Mouse (Mus musculus): Measurements from ENCODE around the gene Cenpp.

Gene Cenpp

GRCm38 (mm10) chr13:49460276-49460675 lies 192.3 kb downstream of the Cenpp start:
- peak; percentile 23 to 53 for DNase-seq

- DNase-seq = peak; percentile 76 to 83
These were observed 203.3 kb downstream of the Cenpp start for GRCm38 (mm10) chr13:49449318-49449749.

GRCm38 (mm10) chr13:49444451-49444850 lies 208.1 kb downstream of the Cenpp start:
- no peak for DNase-seq

GRCm38 (mm10) chr13:49436170-49436569 lies 216.4 kb downstream of the Cenpp start:
- DNase-seq = no peak

- no peak for DNase-seq
These were observed 216.8 kb downstream of the Cenpp start for GRCm38 (mm10) chr13:49435745-49436144.

GRCm38 (mm10) chr13:49433268-49434029 lies 219.1 kb downstream of the Cenpp start:
- DNase-seq = no peak

- peak in 1 of 2 experiments; percentile 23 for DNase-seq
These were observed 222.1 kb downstream of the Cenpp start for GRCm38 (mm10) chr13:49430529-49430928.

- DNase-seq = peak; percentile 17 to 39
These were observed 224.4 kb downstream of the Cenpp start for GRCm38 (mm10) chr13:49428042-49428675.

- no peak for DNase-seq
These were observed 225.8 kb downstream of the Cenpp start for GRCm38 (mm10) chr13:49426736-49427135.

GRCm38 (mm10) chr13:49421959-49422358 lies 230.6 kb downstream of the Cenpp start:
- DNase-seq = no peak

- DNase-seq = no peak
These were observed 231.0 kb downstream of the Cenpp start for GRCm38 (mm10) chr13:49421606-49421917.

GRCm38 (mm10) chr13:49420754-49421605 lies 231.6 kb downstream of the Cenpp start, which contains the start of gene Ippk:
Gene Ippk (plus strand): TSS chr13:49421249.
- DNase-seq = peak; percentile 99

Measured in lung, adult 18-20 months (tissue).